Mouse (Mus musculus): ENCODE data around the gene Arhgef11. TPM values are rescaled to one million over a fixed set of nuclear protein-coding genes. Genes with fewer than 3 reads are reported as not detected.

Gene Arhgef11
- polyA plus RNA-seq, 1 experiment, result 6.1 TPM

- Histone ChIP-seq H3K4me3 (no peak overlapping the region), H3K36me3 (ENCODE audit: control insufficient read depth, insufficient read depth) (no peaks in the 10 kb centered on the region), H3K79me2 (ENCODE audit: control insufficient read depth, insufficient read depth) (no peaks in the 10 kb centered on the region), H3ac (ENCODE audit: control insufficient read depth, insufficient read length) (no peak overlapping the region), H3K4me2 (ENCODE audit: low read depth) (no peak overlapping the region), H3K27me3 (ENCODE audit: control insufficient read depth, insufficient read depth, insufficient read length) (no peaks in the 10 kb centered on the region)
- TF ChIP-seq TCF3 (IDR thresholded peaks at IDR 0.05; ENCODE audit: insufficient read length, low read depth) (no peak), REST (IDR thresholded peaks at IDR 0.05; ENCODE audit: insufficient read depth, insufficient read length) (no peak), E2F4 (IDR thresholded peaks at IDR 0.05; ENCODE audit: insufficient read depth) (no peak), MAX (IDR thresholded peaks at IDR 0.05; ENCODE audit: low read depth) (no peak), MYOG (IDR thresholded peaks at IDR 0.05; ENCODE audit: control insufficient read depth in 1 of 3, insufficient read depth in 1 of 3, insufficient read length in 2 of 3, low read depth in 2 of 3) (no peak), CEBPB (IDR thresholded peaks at IDR 0.05; ENCODE audit: insufficient read depth, poor library complexity, severe bottlenecking) (no peak), SRF (IDR thresholded peaks at IDR 0.05; ENCODE audit: control insufficient read depth, insufficient read length, low read depth) (no peak), POLR2A (IDR thresholded peaks at IDR 0.05; ENCODE audit: insufficient read length, low read depth) (no peak), USF1 (IDR thresholded peaks at IDR 0.05; ENCODE audit: low read depth) (no peak), MYOD1 (IDR thresholded peaks at IDR 0.05; ENCODE audit: control insufficient read depth in 1 of 3, insufficient read length in 2 of 3, low read depth in 2 of 3) (no peak), POLR2AphosphoS2 (IDR thresholded peaks at IDR 0.05; ENCODE audit: insufficient read length, low read depth) (no peak), TCF12 (IDR thresholded peaks at IDR 0.05; ENCODE audit: insufficient read depth, poor library complexity, severe bottlenecking) (no peak)
Observed at GRCm38 (mm10) chr3:87761408-87762375, 144.3 kb downstream of the Arhgef11 start.

GRCm38 (mm10) chr3:87763202-87763601, 145.8 kb downstream of the Arhgef11 start:
- Histone ChIP-seq H3K36me3 (ENCODE audit: control insufficient read depth, insufficient read depth) (no peaks in the 10 kb centered on the region), H3ac (ENCODE audit: control insufficient read depth, insufficient read length) (no peak overlapping the region), H3K79me2 (ENCODE audit: control insufficient read depth, insufficient read depth) (no peaks in the 10 kb centered on the region), H3K4me3 (no peak overlapping the region), H3K4me2 (ENCODE audit: low read depth) (no peak overlapping the region), H3K27me3 (ENCODE audit: control insufficient read depth, insufficient read depth, insufficient read length) (no peaks in the 10 kb centered on the region)
- TF ChIP-seq TCF12 (IDR thresholded peaks at IDR 0.05; ENCODE audit: insufficient read depth, poor library complexity, severe bottlenecking) (no peak), MYOG (IDR thresholded peaks at IDR 0.05; ENCODE audit: control insufficient read depth in 1 of 3, insufficient read depth in 1 of 3, insufficient read length in 2 of 3, low read depth in 2 of 3) (no peak)

- Histone ChIP-seq H3K4me2 (ENCODE audit: low read depth) (peak overlapping the region; percentile 61), H3K79me2 (ENCODE audit: control insufficient read depth, insufficient read depth) (no peaks in the 10 kb centered on the region), H3K27me3 (ENCODE audit: control insufficient read depth, insufficient read depth, insufficient read length) (no peaks in the 10 kb centered on the region), H3K36me3 (ENCODE audit: control insufficient read depth, insufficient read depth) (no peaks in the 10 kb centered on the region), H3ac (ENCODE audit: control insufficient read depth, insufficient read length) (no peak overlapping the region), H3K4me3 (no peak overlapping the region)
- TF ChIP-seq POLR2A (IDR thresholded peaks at IDR 0.05; ENCODE audit: insufficient read length, low read depth) (no peak), TCF3 (IDR thresholded peaks at IDR 0.05; ENCODE audit: insufficient read length, low read depth) (no peak), MAX (IDR thresholded peaks at IDR 0.05; ENCODE audit: low read depth) (no peak), CEBPB (IDR thresholded peaks at IDR 0.05; ENCODE audit: insufficient read depth, poor library complexity, severe bottlenecking) (no peak), POLR2AphosphoS2 (IDR thresholded peaks at IDR 0.05; ENCODE audit: insufficient read length, low read depth) (no peak), SRF (IDR thresholded peaks at IDR 0.05; ENCODE audit: control insufficient read depth, insufficient read length, low read depth) (no peak), MYOG (IDR thresholded peaks at IDR 0.05; ENCODE audit: control insufficient read depth in 1 of 3, insufficient read depth in 1 of 3, insufficient read length in 2 of 3, low read depth in 2 of 3) (no peak)
Observed at GRCm38 (mm10) chr3:87763683-87764289, 146.4 kb downstream of the Arhgef11 start.

- Histone ChIP-seq H3K4me2 (ENCODE audit: low read depth) (no peak overlapping the region), H3K36me3 (ENCODE audit: control insufficient read depth, insufficient read depth) (no peaks in the 10 kb centered on the region), H3K79me2 (ENCODE audit: control insufficient read depth, insufficient read depth) (no peaks in the 10 kb centered on the region), H3K4me3 (no peak overlapping the region), H3K27me3 (ENCODE audit: control insufficient read depth, insufficient read depth, insufficient read length) (no peaks in the 10 kb centered on the region), H3ac (ENCODE audit: control insufficient read depth, insufficient read length) (no peak overlapping the region)
- no peak for TF ChIP-seq MAX (IDR thresholded peaks at IDR 0.05; ENCODE audit: low read depth)
- no peak for TF ChIP-seq MYOD1 (IDR thresholded peaks at IDR 0.05; ENCODE audit: control insufficient read depth in 1 of 3, insufficient read length in 2 of 3, low read depth in 2 of 3)
- TF ChIP-seq MYOG (IDR thresholded peaks at IDR 0.05; ENCODE audit: control insufficient read depth in 1 of 3, insufficient read depth in 1 of 3, insufficient read length in 2 of 3, low read depth in 2 of 3), result no peak
- no peak for TF ChIP-seq POLR2A (IDR thresholded peaks at IDR 0.05; ENCODE audit: insufficient read length, low read depth)
- no peak for TF ChIP-seq CEBPB (IDR thresholded peaks at IDR 0.05; ENCODE audit: insufficient read depth, poor library complexity, severe bottlenecking)
- no peak for TF ChIP-seq SRF (IDR thresholded peaks at IDR 0.05; ENCODE audit: control insufficient read depth, insufficient read length, low read depth)
- no peak for TF ChIP-seq USF1 (IDR thresholded peaks at IDR 0.05; ENCODE audit: low read depth)
- TF ChIP-seq TCF3 (IDR thresholded peaks at IDR 0.05; ENCODE audit: insufficient read length, low read depth), result no peak
- no peak for TF ChIP-seq TCF12 (IDR thresholded peaks at IDR 0.05; ENCODE audit: insufficient read depth, poor library complexity, severe bottlenecking)
- no peak for TF ChIP-seq POLR2AphosphoS2 (IDR thresholded peaks at IDR 0.05; ENCODE audit: insufficient read length, low read depth)
- no peak for TF ChIP-seq E2F4 (IDR thresholded peaks at IDR 0.05; ENCODE audit: insufficient read depth)
- TF ChIP-seq REST (IDR thresholded peaks at IDR 0.05; ENCODE audit: insufficient read depth, insufficient read length), result no peak
Observed at GRCm38 (mm10) chr3:87764506-87764905, 147.1 kb downstream of the Arhgef11 start.
